Mouse (Mus musculus): ENCODE results near the gene Gm49353.

Gm49353 gene

GRCm38 (mm10) chr10:29198642-29199041 lies at the start of gene Gm49353:
Gene Gm49353, plus strand, starts transcription at chr10:29198954.
- no peak for DNase-seq

- DNase-seq, result no peak
Observed at GRCm38 (mm10) chr10:29155304-29155703, 43.5 kb upstream of the Gm49353 start.

GRCm38 (mm10) chr10:29161664-29162063 lies 37.1 kb upstream of the Gm49353 start:
- no peak for DNase-seq

- no peak for DNase-seq
Observed at GRCm38 (mm10) chr10:29173778-29174177, 25.0 kb upstream of the Gm49353 start.

- no peak for DNase-seq
Observed at GRCm38 (mm10) chr10:29175656-29176055, 23.1 kb upstream of the Gm49353 start.

GRCm38 (mm10) chr10:29176881-29177280 lies 21.9 kb upstream of the Gm49353 start:
- no peak for DNase-seq

- no peak for DNase-seq
Observed at GRCm38 (mm10) chr10:29178003-29178402, 20.8 kb upstream of the Gm49353 start.

- no peak for DNase-seq
Observed at GRCm38 (mm10) chr10:29180210-29180609, 18.5 kb upstream of the Gm49353 start.

GRCm38 (mm10) chr10:29181046-29181445 lies 17.7 kb upstream of the Gm49353 start:
- DNase-seq, result no peak

- no peak for DNase-seq
Observed at GRCm38 (mm10) chr10:29193769-29194168, 5.0 kb upstream of the Gm49353 start.

GRCm38 (mm10) chr10:29196811-29197210 lies 1.9 kb upstream of the Gm49353 start:
- no peak for DNase-seq

GRCm38 (mm10) chr10:29199835-29200234 lies 1.1 kb downstream of the Gm49353 start:
- DNase-seq, result no peak

- DNase-seq, result no peak
Observed at GRCm38 (mm10) chr10:29200609-29201008, 1.9 kb downstream of the Gm49353 start.

- no peak for DNase-seq
Observed at GRCm38 (mm10) chr10:29206730-29207129, 8.0 kb downstream of the Gm49353 start.

GRCm38 (mm10) chr10:29208735-29209134 lies 10.0 kb downstream of the Gm49353 start:
- DNase-seq, result no peak

- no peak for DNase-seq
Observed at GRCm38 (mm10) chr10:29211453-29211852, 12.7 kb downstream of the Gm49353 start, which contains the start of gene 9330159F19Rik. Gene 9330159F19Rik, plus strand, starts transcription at chr10:29211606.

GRCm38 (mm10) chr10:29213534-29214100 lies 14.9 kb downstream of the Gm49353 start:
- DNase-seq, result no peak

GRCm38 (mm10) chr10:29216957-29217356 lies 18.2 kb downstream of the Gm49353 start:
- no peak for DNase-seq

- DNase-seq, result no peak
Observed at GRCm38 (mm10) chr10:29217451-29217850, 18.7 kb downstream of the Gm49353 start.

GRCm38 (mm10) chr10:29225329-29225728 lies 26.6 kb downstream of the Gm49353 start:
- no peak for DNase-seq

GRCm38 (mm10) chr10:29231208-29231607 lies 32.5 kb downstream of the Gm49353 start:
- DNase-seq, result no peak

All from spleen, adult 18-20 months (tissue).